In genomic region chr9:62526451-62526850, GRCm38 (mm10) we compare ENCODE assay signal across 9 mouse cellular contexts. TPM values are rescaled to one million over a fixed set of nuclear protein-coding genes. Genes with fewer than 3 reads are reported as not detected.
DNase-seq lines count a peak whose midpoint lies in the region; ATAC-seq lines count a peak whose summit lies in the region.
"Had no signal": no experiment of that assay in that cellular context is flagged by ENCODE, and none has a peak within 500 bp of the region (broad histone marks: within the 10 kb centered on the region; RNA-seq: fewer than 3 reads in every experiment).

No protein-coding gene starts in this region.

- H3K4me2 ChIP-seq in kidney, embryonic 15.5 days: no peak overlapping the region
- H3K4me2 ChIP-seq in kidney, embryonic 16.5 days (replicated peaks; ENCODE audit: low read depth, low read length): no peak overlapping the region
- H3K4me2 ChIP-seq in forebrain, embryonic 12.5 days: no peak overlapping the region
- H3K4me2 ChIP-seq in neural tube, embryonic 15.5 days: no peak overlapping the region

- no peaks in the 10 kb centered on the region for H3K36me3 ChIP-seq in kidney, embryonic 15.5 days
- H3K36me3 ChIP-seq in kidney, embryonic 16.5 days (ENCODE audit: insufficient read depth, low read length): no peaks in the 10 kb centered on the region
- H3K36me3 ChIP-seq in forebrain, embryonic 12.5 days (replicated peaks): no peaks in the 10 kb centered on the region
- no peaks in the 10 kb centered on the region for H3K36me3 ChIP-seq in neural tube, embryonic 15.5 days

- H3K27me3 ChIP-seq in kidney, embryonic 15.5 days: 0 out of 2 replicates have a peak, but pooled peaks cover 4% of the 10 kb centered on the region
- H3K27me3 ChIP-seq in kidney, embryonic 16.5 days (ENCODE audit: insufficient read depth, low read length): no peaks in the 10 kb centered on the region
- H3K27me3 ChIP-seq in forebrain, embryonic 12.5 days: peaks cover 11% of the 10 kb centered on the region
- no peaks in the 10 kb centered on the region for H3K27me3 ChIP-seq in neural tube, embryonic 15.5 days (replicated peaks)

- ATAC-seq in kidney, embryonic 15.5 days (replicated peaks; ENCODE audit: low FRiP score): no peak
- no peak for ATAC-seq in kidney, embryonic 16.5 days (ENCODE audit: low FRiP score, low TSS enrichment)
- peak; percentile 45; the same call in 1 of the 2 replicates for ATAC-seq in forebrain, embryonic 12.5 days (ENCODE audit: low FRiP score)
- peak; percentile 67 for ATAC-seq in neural tube, embryonic 15.5 days (ENCODE audit: low FRiP score)

- no peak overlapping the region for H3K9ac ChIP-seq in kidney, embryonic 15.5 days
- H3K9ac ChIP-seq in kidney, embryonic 16.5 days (replicated peaks; ENCODE audit: low read length): no peak overlapping the region
- H3K9ac ChIP-seq in forebrain, embryonic 12.5 days: no peak overlapping the region
- no peak overlapping the region for H3K9ac ChIP-seq in neural tube, embryonic 15.5 days (replicated peaks)
- H3K9ac ChIP-seq: liver, embryonic 14.5 days had no signal

- WGBS in kidney, embryonic 15.5 days: 29% methylated on average over 3 of the region's 3 CpGs
- 41% methylated on average over 3 of the region's 3 CpGs for whole genome bisulfite sequencing in kidney, embryonic 16.5 days
- 13% methylated on average over 3 of the region's 3 CpGs for WGBS in forebrain, embryonic 12.5 days
- 16% methylated on average over 3 of the region's 3 CpGs for WGBS in neural tube, embryonic 15.5 days

- peaks cover 68% of the 10 kb centered on the region for H3K4me1 ChIP-seq in kidney, embryonic 15.5 days
- H3K4me1 ChIP-seq in kidney, embryonic 16.5 days (ENCODE audit: insufficient read depth, low read length): peaks cover 47% of the 10 kb centered on the region
- H3K4me1 ChIP-seq in brown adipose tissue, adult 24 weeks (ENCODE audit: control insufficient read depth, insufficient read depth, insufficient read length, low read length): peaks cover 34% of the 10 kb centered on the region
- peaks cover 78% of the 10 kb centered on the region for H3K4me1 ChIP-seq in forebrain, embryonic 12.5 days
- peaks cover 79% of the 10 kb centered on the region for H3K4me1 ChIP-seq in neural tube, embryonic 15.5 days

- no peaks in the 10 kb centered on the region for H3K9me3 ChIP-seq in kidney, embryonic 15.5 days (replicated peaks)
- no peaks in the 10 kb centered on the region for H3K9me3 ChIP-seq in kidney, embryonic 16.5 days (ENCODE audit: low read length)
- H3K9me3 ChIP-seq in forebrain, embryonic 12.5 days: no peaks in the 10 kb centered on the region
- no peaks in the 10 kb centered on the region for H3K9me3 ChIP-seq in neural tube, embryonic 15.5 days (replicated peaks)

- H3K27ac ChIP-seq in kidney, embryonic 15.5 days: peak overlapping the region; percentile 49
- H3K27ac ChIP-seq in kidney, embryonic 16.5 days (ENCODE audit: low read length): no peak overlapping the region
- H3K27ac ChIP-seq in brown adipose tissue, adult 24 weeks (replicated peaks; ENCODE audit: low read depth, low read length): peak overlapping the region; percentile 14; the same call in 1 of the 2 replicates
- H3K27ac ChIP-seq in forebrain, embryonic 12.5 days: peak overlapping the region; percentile 57
- H3K27ac ChIP-seq in neural tube, embryonic 15.5 days (replicated peaks): peak overlapping the region; percentile 77
- H3K27ac ChIP-seq: liver, embryonic 14.5 days had no signal

- DNase-seq in layer of hippocampus, adult 8-10 months (ENCODE audit: low spot score in 2 of 2): peak; percentile 77
- no peak for DNase-seq in thymus, postnatal 0 days (ENCODE audit: low spot score)
- no peak for DNase-seq in liver

- no peak overlapping the region for H3K4me3 ChIP-seq in kidney, embryonic 15.5 days (replicated peaks)
- H3K4me3 ChIP-seq in kidney, embryonic 16.5 days (ENCODE audit: low read length): no peak overlapping the region
- no peak overlapping the region for H3K4me3 ChIP-seq in brown adipose tissue, adult 24 weeks (ENCODE audit: insufficient read depth, low read depth, low read length)
- no peak overlapping the region for H3K4me3 ChIP-seq in forebrain, embryonic 12.5 days (replicated peaks)
- no peak overlapping the region for H3K4me3 ChIP-seq in neural tube, embryonic 15.5 days (replicated peaks)

RNA-seq across cellular contexts. Expression of gene Coro2b, which starts 10.4 kb away (rescaled TPM):
- polyA plus RNA-seq in kidney, embryonic 15.5 days (2015; fragmentation: Nextera tagmentation; extraction: Ambion mirVana): 16.8 and 19.1 TPM in 2 replicates
- polyA plus RNA-seq in kidney, embryonic 16.5 days (2015; fragmentation: Nextera tagmentation; extraction: Ambion mirVana): 19.9 and 22.1 TPM in 2 replicates
- polyA plus RNA-seq in brown adipose tissue, adult 24 weeks (2012; ENCODE audit: insufficient read depth, insufficient read length, missing spikeins): 6.1 TPM in 2 replicates
- polyA plus RNA-seq in forebrain, embryonic 12.5 days (2016; fragmentation: Nextera tagmentation; extraction: Ambion mirVana): 37.6 and 38.1 TPM in 2 replicates
- total RNA-seq in layer of hippocampus, adult 8-10 months (2022): 100 to 1,000 TPM; 201 to 245 (median 216) TPM
- 34.3 and 38.2 TPM in 2 replicates for polyA plus RNA-seq in neural tube, embryonic 15.5 days (2015; fragmentation: Nextera tagmentation; extraction: Ambion mirVana)
- 3.1 and 3.4 TPM in 2 replicates for polyA plus RNA-seq in thymus, postnatal 0 days (2015; fragmentation: Nextera tagmentation; extraction: Ambion mirVana)

Comparison
In these comparisons a context has a peak if more than half of its experiments do, and no peak if none do; other contexts are left out.
1. ATAC-seq: peak in forebrain, embryonic 12.5 days (single experiment) and neural tube, embryonic 15.5 days (single experiment); none in kidney, embryonic 15.5 days (single experiment) and kidney, embryonic 16.5 days (single experiment).
2. DNase-seq: peak in layer of hippocampus, adult 8-10 months (2 of 2); none in thymus, postnatal 0 days (single experiment) and liver (single experiment).